Mouse (Mus musculus): ENCODE measurements at regions not wholly inside any gene's neighbourhood (a gene's known extent, or its start where the extent isn't known, plus 50 kb on each side); places are given as distances from the start of the nearest gene placed in this dataset.

GRCm38 (mm10) chr11:109039792-109040518, 104.2 kb downstream of the E030025P04Rik start:
- no peak for DNase-seq (ENCODE audit: low spot score in 2 of 2)

GRCm38 (mm10) chr11:109039060-109039791, 104.9 kb downstream of the E030025P04Rik start:
- no peak for DNase-seq (ENCODE audit: low spot score in 2 of 2)

GRCm38 (mm10) chr11:109038136-109038535, 106.0 kb downstream of the E030025P04Rik start:
- no peak for DNase-seq (ENCODE audit: low spot score in 2 of 2)

GRCm38 (mm10) chr11:109034596-109034995, 109.6 kb downstream of the E030025P04Rik start:
- DNase-seq (ENCODE audit: low spot score in 2 of 2), result no peak

GRCm38 (mm10) chr11:109034072-109034471, 110.1 kb downstream of the E030025P04Rik start:
- DNase-seq (ENCODE audit: low spot score in 2 of 2), result no peak

- no peak for DNase-seq (ENCODE audit: low spot score in 2 of 2)
These were observed 111.4 kb downstream of the E030025P04Rik start for GRCm38 (mm10) chr11:109032729-109033128.

- DNase-seq (ENCODE audit: low spot score in 2 of 2), result peak; percentile 36 to 38
These were observed 110.3 kb downstream of the Axin2 start for GRCm38 (mm10) chr11:109030486-109030885.

GRCm38 (mm10) chr11:109029894-109030293, 109.7 kb downstream of the Axin2 start:
- no peak for DNase-seq (ENCODE audit: low spot score in 2 of 2)

- peak in 1 of 2 experiments; percentile 56 for DNase-seq (ENCODE audit: low spot score in 2 of 2)
These were observed 94.7 kb downstream of the Axin2 start for GRCm38 (mm10) chr11:109014806-109015205.

- no peak for DNase-seq (ENCODE audit: low spot score in 2 of 2)
These were observed 91.0 kb downstream of the Axin2 start for GRCm38 (mm10) chr11:109011161-109011560.

GRCm38 (mm10) chr11:109008872-109009271, 88.7 kb downstream of the Axin2 start:
- DNase-seq (ENCODE audit: low spot score in 2 of 2), result no peak

- no peak for DNase-seq (ENCODE audit: low spot score in 2 of 2)
These were observed 85.5 kb downstream of the Axin2 start for GRCm38 (mm10) chr11:109005681-109006080.
